Mouse (Mus musculus): Measurements from ENCODE around the gene Mvp. TPM values are rescaled to one million over a fixed set of nuclear protein-coding genes. Genes with fewer than 3 reads are reported as not detected.

Gene Mvp
- polyA plus RNA-seq, 2 experiments: 7.9 TPM

DNA sequence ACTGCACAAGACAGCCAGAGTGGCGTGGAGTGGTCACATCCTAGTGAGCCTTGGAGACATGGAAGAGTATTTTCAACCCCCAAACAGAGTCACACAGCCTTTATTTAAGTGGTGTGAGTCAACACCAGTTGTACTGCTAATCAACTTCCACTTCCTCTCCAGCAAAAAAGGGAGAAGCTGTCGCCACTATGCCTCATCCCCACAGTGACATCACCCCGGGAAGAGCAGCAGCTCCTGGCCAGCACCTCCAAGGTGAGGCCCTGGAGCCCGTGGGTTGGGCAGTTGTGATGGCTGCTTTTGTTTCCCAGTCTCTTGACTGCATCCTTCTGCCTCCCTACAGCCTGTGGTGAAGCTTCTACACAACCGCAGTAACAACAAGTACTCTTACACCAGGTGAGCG is 73.2 kb downstream of the Mvp start:
- WGBS: 45% methylated on average over 6 of the region's 6 CpGs
- no peak for DNase-seq (ENCODE audit: low spot score)
- ATAC-seq (ENCODE audit: low FRiP score, low read depth): no peak
- Histone ChIP-seq H3K4me2 (replicated peaks; ENCODE audit: low read depth, low read length, severe bottlenecking) (no peak overlapping the region), H3K9me3 (ENCODE audit: control insufficient read depth, low read length) (no peaks in the 10 kb centered on the region), H3K27ac (replicated peaks; ENCODE audit: low read depth, low read length) (no peak overlapping the region), H3K4me1 (ENCODE audit: control insufficient read depth, insufficient read depth, low read length) (no peaks in the 10 kb centered on the region), H3K36me3 (ENCODE audit: control insufficient read depth, insufficient read depth, low read length) (peaks cover 31% of the 10 kb centered on the region), H3K9ac (ENCODE audit: low read depth, low read length, severe bottlenecking) (no peak overlapping the region), H3K4me3 (replicated peaks; ENCODE audit: low read length) (no peak overlapping the region), H3K27me3 (ENCODE audit: control insufficient read depth, insufficient read depth, low read length) (no peaks in the 10 kb centered on the region)
- no peak for TF ChIP-seq POLR2A (IDR thresholded peaks at IDR 0.05; ENCODE audit: borderline replicate concordance, extremely low read depth, insufficient read depth, insufficient read length)

Small RNA genes within 50 kb of the gene (microRNA-seq; reads per million reads assigned to microRNA genes)
- gene Gm44343: not detected

Other genes with a start within 250 kb of the Mvp start
Only the 30 nearest of the 33 such genes appear.
- gene Tbx6, start 233.1 kb downstream of the Mvp start, polyA plus RNA-seq (2012; rRNA removed): 2.0 and 2.7 TPM in 2 replicates
- gene Tbx6, start 233.1 kb downstream of the Mvp start, polyA plus RNA-seq (2014; fragmentation: Nextera tagmentation; extraction: Ambion mirVana): 0.29 and 0.41 TPM in 2 replicates
- 238 and 252 TPM in 2 replicates for gene Ppp4c, start 222.1 kb downstream of the Mvp start, polyA plus RNA-seq (2012; rRNA removed)
- 268 and 269 TPM in 2 replicates for gene Ppp4c, start 222.1 kb downstream of the Mvp start, polyA plus RNA-seq (2014; fragmentation: Nextera tagmentation; extraction: Ambion mirVana)
- 1.6 and 2.0 TPM in 2 replicates for gene Fam57b, start 217.0 kb downstream of the Mvp start, polyA plus RNA-seq (2012; rRNA removed)
- gene Fam57b, start 217.0 kb downstream of the Mvp start, polyA plus RNA-seq (2014; fragmentation: Nextera tagmentation; extraction: Ambion mirVana): 0.21 and 0.44 TPM in 2 replicates
- not detected in 2 replicates for gene 4930451I11Rik, start 183.0 kb downstream of the Mvp start, polyA plus RNA-seq (2012; rRNA removed)
- not detected in 2 replicates for gene 4930451I11Rik, start 183.0 kb downstream of the Mvp start, polyA plus RNA-seq (2014; fragmentation: Nextera tagmentation; extraction: Ambion mirVana)
- gene Doc2a, start 167.2 kb downstream of the Mvp start, polyA plus RNA-seq (2012; rRNA removed): 1.3 and 2.8 TPM in 2 replicates
- gene Doc2a, start 167.2 kb downstream of the Mvp start, polyA plus RNA-seq (2014; fragmentation: Nextera tagmentation; extraction: Ambion mirVana): 0.76 and 0.92 TPM in 2 replicates
- 55.1 and 120 TPM in 2 replicates for gene Hirip3, start 152.6 kb downstream of the Mvp start, polyA plus RNA-seq (2012; rRNA removed)
- gene Hirip3, start 152.6 kb downstream of the Mvp start, polyA plus RNA-seq (2014; fragmentation: Nextera tagmentation; extraction: Ambion mirVana): 15.2 and 16.1 TPM in 2 replicates
- gene Ino80e, start 152.2 kb downstream of the Mvp start, polyA plus RNA-seq (2012; rRNA removed): 84.3 and 89.8 TPM in 2 replicates
- gene Ino80e, start 152.2 kb downstream of the Mvp start, polyA plus RNA-seq (2014; fragmentation: Nextera tagmentation; extraction: Ambion mirVana): 86.7 TPM in 2 replicates
- 106 and 121 TPM in 2 replicates for gene Taok2, start 129.9 kb downstream of the Mvp start, polyA plus RNA-seq (2012; rRNA removed)
- gene Taok2, start 129.9 kb downstream of the Mvp start, polyA plus RNA-seq (2014; fragmentation: Nextera tagmentation; extraction: Ambion mirVana): 28.5 and 37.1 TPM in 2 replicates
- gene Tmem219, start 91.7 kb downstream of the Mvp start, polyA plus RNA-seq (2012; rRNA removed): 33.2 and 41.6 TPM in 2 replicates
- gene Tmem219, start 91.7 kb downstream of the Mvp start, polyA plus RNA-seq (2014; fragmentation: Nextera tagmentation; extraction: Ambion mirVana): 31.0 and 33.8 TPM in 2 replicates
- gene Kctd13, start 85.7 kb downstream of the Mvp start, polyA plus RNA-seq (2012; rRNA removed): 21.4 and 24.4 TPM in 2 replicates
- gene Kctd13, start 85.7 kb downstream of the Mvp start, polyA plus RNA-seq (2014; fragmentation: Nextera tagmentation; extraction: Ambion mirVana): 14.2 and 16.6 TPM in 2 replicates
- gene Asphd1, start 65.0 kb downstream of the Mvp start, polyA plus RNA-seq (2012; rRNA removed): 0.26 and 1.4 TPM in 2 replicates
- gene Asphd1, start 65.0 kb downstream of the Mvp start, polyA plus RNA-seq (2014; fragmentation: Nextera tagmentation; extraction: Ambion mirVana): 0.12 and 0.15 TPM in 2 replicates
- gene Sez6l2, start 64.1 kb downstream of the Mvp start, polyA plus RNA-seq (2012; rRNA removed): 2.5 and 3.2 TPM in 2 replicates
- gene Sez6l2, start 64.1 kb downstream of the Mvp start, polyA plus RNA-seq (2014; fragmentation: Nextera tagmentation; extraction: Ambion mirVana): 0.90 and 1.6 TPM in 2 replicates
- 123 and 172 TPM in 2 replicates for gene Cdipt, start 38.7 kb downstream of the Mvp start, polyA plus RNA-seq (2012; rRNA removed)
- gene Cdipt, start 38.7 kb downstream of the Mvp start, polyA plus RNA-seq (2014; fragmentation: Nextera tagmentation; extraction: Ambion mirVana): 84.8 and 94.0 TPM in 2 replicates
- 1.5 and 1.9 TPM in 2 replicates for gene Cdiptos, start 38.5 kb downstream of the Mvp start, polyA plus RNA-seq (2012; rRNA removed)
- gene Cdiptos, start 38.5 kb downstream of the Mvp start, polyA plus RNA-seq (2014; fragmentation: Nextera tagmentation; extraction: Ambion mirVana): 0.83 and 1.2 TPM in 2 replicates
- 3.2 and 4.3 TPM in 2 replicates for gene Pagr1b, start 1.9 kb upstream of the Mvp start, polyA plus RNA-seq (2012; rRNA removed)
- gene Pagr1b, start 1.9 kb upstream of the Mvp start, polyA plus RNA-seq (2014; fragmentation: Nextera tagmentation; extraction: Ambion mirVana): 0.61 TPM in 1 of 2 replicates, not detected in the other
- 27.0 and 31.9 TPM in 2 replicates for gene Pagr1a, start 2.7 kb upstream of the Mvp start, polyA plus RNA-seq (2012; rRNA removed)
- gene Pagr1a, start 2.7 kb upstream of the Mvp start, polyA plus RNA-seq (2014; fragmentation: Nextera tagmentation; extraction: Ambion mirVana): 47.6 and 63.6 TPM in 2 replicates
- 111 and 143 TPM in 2 replicates for gene Gm42742, start 6.5 kb upstream of the Mvp start, polyA plus RNA-seq (2012; rRNA removed)
- 26.8 and 37.7 TPM in 2 replicates for gene Gm42742, start 6.5 kb upstream of the Mvp start, polyA plus RNA-seq (2014; fragmentation: Nextera tagmentation; extraction: Ambion mirVana)
- gene Prrt2, start 6.6 kb upstream of the Mvp start, polyA plus RNA-seq (2012; rRNA removed): 74.6 and 130 TPM in 2 replicates
- 21.2 and 21.3 TPM in 2 replicates for gene Prrt2, start 6.6 kb upstream of the Mvp start, polyA plus RNA-seq (2014; fragmentation: Nextera tagmentation; extraction: Ambion mirVana)
- 298 and 365 TPM in 2 replicates for gene Maz, start 12.4 kb upstream of the Mvp start, polyA plus RNA-seq (2012; rRNA removed)
- gene Maz, start 12.4 kb upstream of the Mvp start, polyA plus RNA-seq (2014; fragmentation: Nextera tagmentation; extraction: Ambion mirVana): 66.7 and 81.4 TPM in 2 replicates
- gene Kif22, start 27.9 kb upstream of the Mvp start, polyA plus RNA-seq (2012; rRNA removed): 57.4 and 68.4 TPM in 2 replicates
- gene Kif22, start 27.9 kb upstream of the Mvp start, polyA plus RNA-seq (2014; fragmentation: Nextera tagmentation; extraction: Ambion mirVana): 87.2 and 92.8 TPM in 2 replicates
- 0.45 TPM in 1 of 2 replicates, not detected in the other for gene Zg16, start 72.7 kb upstream of the Mvp start, polyA plus RNA-seq (2012; rRNA removed)
- gene Zg16, start 72.7 kb upstream of the Mvp start, polyA plus RNA-seq (2014; fragmentation: Nextera tagmentation; extraction: Ambion mirVana): not detected in 2 replicates
- gene AI467606, start 76.7 kb upstream of the Mvp start, polyA plus RNA-seq (2012; rRNA removed): 5.6 and 7.1 TPM in 2 replicates
- 4.9 and 5.3 TPM in 2 replicates for gene AI467606, start 76.7 kb upstream of the Mvp start, polyA plus RNA-seq (2014; fragmentation: Nextera tagmentation; extraction: Ambion mirVana)
- 6.0 and 6.5 TPM in 2 replicates for gene Qprt, start 107.6 kb upstream of the Mvp start, polyA plus RNA-seq (2012; rRNA removed)
- gene Qprt, start 107.6 kb upstream of the Mvp start, polyA plus RNA-seq (2014; fragmentation: Nextera tagmentation; extraction: Ambion mirVana): 3.9 and 4.3 TPM in 2 replicates
- 0.73 and 0.87 TPM in 2 replicates for gene Spn, start 123.2 kb upstream of the Mvp start, polyA plus RNA-seq (2012; rRNA removed)
- 0.37 and 0.44 TPM in 2 replicates for gene Spn, start 123.2 kb upstream of the Mvp start, polyA plus RNA-seq (2014; fragmentation: Nextera tagmentation; extraction: Ambion mirVana)
- gene Cd2bp2, start 181.4 kb upstream of the Mvp start, polyA plus RNA-seq (2012; rRNA removed): 84.2 and 110 TPM in 2 replicates
- gene Cd2bp2, start 181.4 kb upstream of the Mvp start, polyA plus RNA-seq (2014; fragmentation: Nextera tagmentation; extraction: Ambion mirVana): 54.2 and 61.0 TPM in 2 replicates
- 40.8 and 46.8 TPM in 2 replicates for gene Tbc1d10b, start 193.8 kb upstream of the Mvp start, polyA plus RNA-seq (2012; rRNA removed)
- gene Tbc1d10b, start 193.8 kb upstream of the Mvp start, polyA plus RNA-seq (2014; fragmentation: Nextera tagmentation; extraction: Ambion mirVana): 27.1 and 29.3 TPM in 2 replicates
- gene Mylpf, start 194.3 kb upstream of the Mvp start, polyA plus RNA-seq (2012; rRNA removed): 555 and 1,104 TPM in 2 replicates
- 413 and 609 TPM in 2 replicates for gene Mylpf, start 194.3 kb upstream of the Mvp start, polyA plus RNA-seq (2014; fragmentation: Nextera tagmentation; extraction: Ambion mirVana)
- 22.5 and 24.9 TPM in 2 replicates for gene Zfp553, start 218.4 kb upstream of the Mvp start, polyA plus RNA-seq (2012; rRNA removed)
- 19.4 and 20.1 TPM in 2 replicates for gene Zfp553, start 218.4 kb upstream of the Mvp start, polyA plus RNA-seq (2014; fragmentation: Nextera tagmentation; extraction: Ambion mirVana)
- 14.9 and 22.2 TPM in 2 replicates for gene Sept1, start 218.5 kb upstream of the Mvp start, polyA plus RNA-seq (2012; rRNA removed)
- 15.3 and 18.6 TPM in 2 replicates for gene Sept1, start 218.5 kb upstream of the Mvp start, polyA plus RNA-seq (2014; fragmentation: Nextera tagmentation; extraction: Ambion mirVana)
- gene Zfp771, start 229.7 kb upstream of the Mvp start, polyA plus RNA-seq (2012; rRNA removed): 115 and 161 TPM in 2 replicates
- 66.2 and 71.2 TPM in 2 replicates for gene Zfp771, start 229.7 kb upstream of the Mvp start, polyA plus RNA-seq (2014; fragmentation: Nextera tagmentation; extraction: Ambion mirVana)

Data from limb, embryonic 14.5 days (tissue).